Mouse (Mus musculus) brown adipose tissue, adult 24 weeks (tissue): Measurements from ENCODE around the gene Il13. TPM values are rescaled to one million over a fixed set of nuclear protein-coding genes. Genes with fewer than 3 reads are reported as not detected.

Source experiments
- polyA plus RNA-seq: library from polyadenylated mRNA; stranded (reverse); fragments of >200 nt; gene quantifications from 2 replicates; pipeline ENCODE4 v1.2.4, GENCODE M21; 2012; ENCODE audit not compliant: missing spikeins, insufficient read depth, insufficient read length

Il13 gene
- polyA plus RNA-seq, 1 experiment = not detected

Other genes starting within 250 kb of the Il13 start
- gene Leap2, start 211.5 kb downstream of the Il13 start, polyA plus RNA-seq = not detected in 2 replicates
- gene Uqcrq, start 203.9 kb downstream of the Il13 start, polyA plus RNA-seq = 4,304 and 4,488 TPM in 2 replicates
- gene Gdf9, start 203.7 kb downstream of the Il13 start, polyA plus RNA-seq = not detected in 2 replicates
- gene Gm10447, start 177.6 kb downstream of the Il13 start, polyA plus RNA-seq = not detected in 2 replicates
- 2.1 and 4.7 TPM in 2 replicates for gene Shroom1, start 177.5 kb downstream of the Il13 start, polyA plus RNA-seq
- not detected in 2 replicates for gene Gm9837, start 164.2 kb downstream of the Il13 start, polyA plus RNA-seq
- not detected in 2 replicates for gene Gm9945, start 154.5 kb downstream of the Il13 start, polyA plus RNA-seq
- gene Sowaha, start 154.4 kb downstream of the Il13 start, polyA plus RNA-seq = not detected in 2 replicates
- 9.9 and 13.3 TPM in 2 replicates for gene Sept8, start 115.4 kb downstream of the Il13 start, polyA plus RNA-seq
- gene Kif3a, start 67.3 kb downstream of the Il13 start, polyA plus RNA-seq = 11.8 and 12.2 TPM in 2 replicates
- gene Il4, start 16.0 kb downstream of the Il13 start, polyA plus RNA-seq = not detected in 2 replicates
- gene Rad50, start 72.6 kb upstream of the Il13 start, polyA plus RNA-seq = 3.9 and 4.8 TPM in 2 replicates
- gene Il5, start 86.1 kb upstream of the Il13 start, polyA plus RNA-seq = not detected in 2 replicates
- 12.5 and 27.9 TPM in 2 replicates for gene Irf1, start 135.3 kb upstream of the Il13 start, polyA plus RNA-seq
- not detected in 2 replicates for gene Gm17334, start 138.5 kb upstream of the Il13 start, polyA plus RNA-seq
- gene Gm12216, start 224.6 kb upstream of the Il13 start, polyA plus RNA-seq = 6.5 and 7.8 TPM in 2 replicates